8 mouse cellular contexts compared by ENCODE assay signal in the genomic region with DNA sequence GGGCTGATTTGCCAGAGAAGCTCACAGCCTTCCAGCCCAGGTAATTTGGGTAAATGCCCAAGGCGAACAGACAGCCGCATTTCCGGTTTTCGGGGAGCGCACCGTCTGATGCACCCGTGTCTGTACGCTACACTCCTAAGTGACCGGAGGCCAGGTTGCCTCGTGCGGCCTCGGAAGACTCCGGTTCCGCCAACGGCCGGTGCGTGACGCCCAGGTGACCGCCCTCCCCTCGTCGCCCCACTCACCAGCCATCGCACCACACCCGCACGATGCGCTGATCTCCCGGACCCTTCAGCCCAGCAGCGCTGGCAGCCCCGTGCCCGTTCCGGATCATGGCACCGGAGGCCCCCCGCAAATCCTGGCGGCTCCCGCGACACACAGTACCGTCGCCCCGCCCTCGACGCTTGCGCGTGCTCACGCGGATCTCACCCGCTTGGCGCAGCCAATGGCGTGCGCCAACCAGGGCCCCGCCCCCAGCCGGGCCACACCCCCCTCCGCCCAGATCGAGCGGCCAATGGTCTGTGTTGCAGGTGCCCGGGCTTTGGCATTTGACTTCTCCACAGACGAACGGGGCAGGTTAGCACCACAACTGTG. TPM values are rescaled to one million over a fixed set of nuclear protein-coding genes. Genes with fewer than 3 reads are reported as not detected.
A peak's percentile ranks its signal among the peaks of the same experiment; 100 is the strongest.
DNase-seq lines count a peak whose midpoint lies in the region; ATAC-seq lines count a peak whose summit lies in the region.

Pcyt2 (minus strand) TSS at position 418 of the 594 bp plus-strand sequence.

- WGBS in hindbrain, embryonic 13.5 days: under 1% methylated on average over 56 of the region's 56 CpGs

- no peaks in the 10 kb centered on the region for H3K9me3 ChIP-seq in hindbrain, embryonic 13.5 days

- peak within 1 kb of the TSS; percentile 88 for H3K4me2 ChIP-seq in hindbrain, embryonic 13.5 days

- peak within 1 kb of the TSS; percentile 91 for H3K27ac ChIP-seq in hindbrain, embryonic 13.5 days

- DNase-seq in NIH3T3 (ENCODE audit: low read depth): peak; percentile 78
- DNase-seq in cerebellum, postnatal 10 days: peak; percentile 98
- peak; percentile 83 to 89 for DNase-seq in frontal cortex, postnatal 14 days (ENCODE audit: low spot score in 2 of 2)
- peak; percentile 80 to 83 for DNase-seq in layer of hippocampus, postnatal 25 days (ENCODE audit: extremely low spot score in 1 of 2, low spot score in 1 of 2)
- DNase-seq in lung, postnatal 25 days (ENCODE audit: low spot score): peak; percentile 93
- DNase-seq in retina, embryonic 14.5 days (ENCODE audit: low spot score): peak; percentile 90
- DNase-seq in thymus, postnatal 4 days: peak; percentile 97

- H3K4me3 ChIP-seq in hindbrain, embryonic 13.5 days: peak within 1 kb of the TSS; percentile 84

- H3K27me3 ChIP-seq in hindbrain, embryonic 13.5 days: no peaks in the 10 kb centered on the region

- peak within 1 kb of the TSS; percentile 91 for H3K9ac ChIP-seq in hindbrain, embryonic 13.5 days

- ATAC-seq in hindbrain, embryonic 13.5 days (ENCODE audit: low FRiP score): peak; percentile 95

- peaks cover 30% of the 10 kb centered on the region for H3K4me1 ChIP-seq in hindbrain, embryonic 13.5 days (replicated peaks)

- H3K36me3 ChIP-seq in hindbrain, embryonic 13.5 days: peaks cover 68% of the 10 kb centered on the region

RNA-seq across cellular contexts. Expression of gene Pcyt2, which starts in this region (rescaled TPM):
- 169 and 174 TPM in 2 replicates for polyA plus RNA-seq in hindbrain, embryonic 13.5 days (2015; fragmentation: Nextera tagmentation; extraction: Ambion mirVana)
- total RNA-seq in layer of hippocampus, postnatal 25 days (2021): 100 to 1,000 TPM; 133 to 162 TPM

Comparison
In these comparisons a context has a peak if more than half of its experiments do, and no peak if none do; other contexts are left out.
1. Peak in every context shown above with its lines: DNase-seq, ATAC-seq, H3K4me3 ChIP-seq and H3K27ac ChIP-seq.